Mouse (Mus musculus) heart, postnatal 0 days (tissue): ENCODE results near the gene Tac4. TPM values are rescaled to one million over a fixed set of nuclear protein-coding genes. Genes with fewer than 3 reads are reported as not detected.

Experiments
- ATAC-seq: fragments of 200-750 bp; cut with Nextera tagmentation; 2 replicates; pipeline ENCODE4 v1.8.0; 2017; ENCODE audit warnings: low read depth, moderate number of reproducible peaks, moderate library complexity; ENCODE audit not compliant: insufficient read depth
- DNase-seq: peaks from one replicate; pipeline ENCODE4 v3.0.0-alpha.2; 2016; ENCODE audit warnings: low spot score
- H3K27ac ChIP-seq: fragments of 300-500 bp; sonication (generic); 2 replicates; pipeline ENCODE4 v1.5.1; 2014; ENCODE audit warnings: low read depth, mild to moderate bottlenecking
- H3K27me3 ChIP-seq: fragments of 300-500 bp; sonication (generic); 2 replicates; pipeline ENCODE4 v1.6.1; 2014; ENCODE audit warnings: low read length, mixed read lengths; ENCODE audit not compliant: control insufficient read depth, insufficient read depth
- H3K36me3 ChIP-seq: fragments of 300-500 bp; sonication (generic); replicated peaks from 2 replicates; pipeline ENCODE4 v1.6.1; 2014; ENCODE audit warnings: low read length, mixed read lengths; ENCODE audit not compliant: control insufficient read depth, insufficient read depth
- H3K4me1 ChIP-seq: fragments of 300-500 bp; sonication (generic); 2 replicates; pipeline ENCODE4 v1.6.1; 2014; ENCODE audit warnings: antibody characterized with exemption; ENCODE audit not compliant: control insufficient read depth, insufficient read depth
- H3K4me2 ChIP-seq: fragments of 300-500 bp; sonication (generic); 2 replicates; pipeline ENCODE4 v1.6.1; 2014; ENCODE audit warnings: low read depth, mild to moderate bottlenecking, low read length, moderate library complexity
- H3K4me3 ChIP-seq: fragments of 300-500 bp; sonication (generic); 2 replicates; pipeline ENCODE4 v1.5.1; 2014; ENCODE audit warnings: low read depth, low read length
- H3K9ac ChIP-seq: fragments of 300-500 bp; sonication (generic); replicated peaks from 2 replicates; pipeline ENCODE4 v1.6.1; 2014; ENCODE audit warnings: low read depth, low read length, mixed read lengths
- H3K9me3 ChIP-seq: fragments of 300-500 bp; sonication (generic); replicated peaks from 2 replicates; pipeline ENCODE4 v1.6.1; 2016; ENCODE audit warnings: low read length; ENCODE audit not compliant: control insufficient read depth
- CTCF ChIP-seq: IDR thresholded peaks from 2 replicates; pipeline ENCODE4 v1.5.1; 2016; ENCODE audit warnings: antibody characterized with exemption, control low read depth, low read depth
- EP300 ChIP-seq: IDR thresholded peaks from 2 replicates; pipeline ENCODE4 v1.6.1; 2016; ENCODE audit warnings: antibody characterized with exemption, low read depth
- WGBS: fragments of 180-500 bp; shearing (Covaris S2); extraction: QIAGEN DNeasy Blood & Tissue Kit; methylation state at CpG from one replicate; pipeline ENCODE4 v1.1.7; 2014; 5-methylcytosine and 5-hydroxymethylcytosine counted together
- polyA plus RNA-seq: library from polyadenylated mRNA; unstranded; fragments of >200 nt; fragmentation: Nextera tagmentation; extraction: Ambion mirVana; gene quantifications from 2 replicates; pipeline ENCODE4 v1.2.1, GENCODE M21; 2015
- total RNA-seq: library from RNA; depleted of rRNA; stranded (reverse); fragments of >200 nt; gene quantifications from 2 replicates; pipeline ENCODE4 v1.2.3, GENCODE M21; 2014; ENCODE audit warnings: low replicate concordance

Tac4 gene
- total and polyA plus RNA-seq, 2 experiments from 2014 or later, result not detected

GRCm38 (mm10) chr11:95224124-95224893 lies 37.0 kb upstream of the Tac4 start:
- WGBS, result 27% methylated on average over 15 of the region's 15 CpGs
- Histone ChIP-seq H3K27ac (no peak overlapping the region), H3K4me1 (peaks cover 6% of the 10 kb centered on the region; the same call in 1 of the 2 replicates), H3K9me3 (no peaks in the 10 kb centered on the region), H3K9ac (no peak overlapping the region), H3K36me3 (no peaks in the 10 kb centered on the region), H3K4me2 (no peak overlapping the region), H3K4me3 (no peak overlapping the region), H3K27me3 (peaks cover 60% of the 10 kb centered on the region)
- TF ChIP-seq CTCF (no peak), EP300 (no peak)
- ATAC-seq (no peak), DNase-seq (no peak)

DNA sequence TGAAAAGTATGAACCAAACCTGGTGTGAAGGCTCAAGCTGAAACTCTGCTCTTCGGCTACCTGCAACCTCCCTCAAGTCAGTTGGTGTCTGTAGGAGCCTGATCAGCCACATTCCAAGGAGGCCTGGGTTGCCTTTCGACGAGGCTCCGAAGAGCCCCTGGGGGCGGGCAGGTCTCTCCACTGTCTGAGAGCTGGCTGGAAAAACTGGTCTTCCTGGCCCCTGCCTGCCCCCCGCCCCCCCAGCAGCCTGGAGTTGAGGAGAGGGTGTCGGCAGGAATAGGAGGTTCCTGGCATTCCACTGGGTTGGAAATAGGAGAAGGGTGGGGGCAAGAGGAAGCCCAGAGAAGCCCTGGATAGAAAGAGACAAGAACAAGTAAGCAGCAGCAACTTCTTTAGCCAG lies 35.9 kb upstream of the Tac4 start:
- Histone ChIP-seq H3K9ac (no peak overlapping the region), H3K27me3 (peaks cover 61% of the 10 kb centered on the region), H3K27ac (no peak overlapping the region), H3K4me3 (no peak overlapping the region), H3K36me3 (no peaks in the 10 kb centered on the region), H3K9me3 (no peaks in the 10 kb centered on the region), H3K4me2 (no peak overlapping the region), H3K4me1 (peaks cover 6% of the 10 kb centered on the region; the same call in 1 of the 2 replicates)
- TF ChIP-seq CTCF (no peak), EP300 (no peak)
- WGBS, result 22% methylated on average over 7 of the region's 7 CpGs
- no peak for DNase-seq
- ATAC-seq, result no peak

DNA sequence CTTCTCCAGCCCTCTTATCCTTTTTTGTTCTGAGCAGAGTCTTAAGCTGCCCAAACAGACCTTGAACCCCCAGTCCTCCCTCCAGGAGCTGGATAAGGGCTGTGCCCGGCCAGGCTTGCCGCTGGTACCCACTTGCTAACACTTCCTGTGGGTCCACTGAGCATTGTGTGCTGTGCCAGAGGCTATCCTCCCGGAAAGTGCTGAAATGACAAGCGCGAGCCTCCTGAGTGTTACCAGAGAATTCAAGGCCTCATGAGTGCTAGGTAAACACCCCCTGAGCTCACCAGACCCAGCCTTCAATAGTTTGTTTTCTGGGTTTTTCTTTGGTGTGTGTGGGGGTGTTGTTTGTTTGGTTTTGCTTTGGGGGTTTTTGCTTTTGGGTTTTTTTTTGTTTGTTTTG lies 33.9 kb upstream of the Tac4 start:
- no peak overlapping the region for H3K4me3 ChIP-seq
- WGBS, result 37% methylated on average over 5 of the region's 5 CpGs
- peaks cover 53% of the 10 kb centered on the region for H3K27me3 ChIP-seq
- ATAC-seq, result no peak
- H3K36me3 ChIP-seq, result no peaks in the 10 kb centered on the region
- TF ChIP-seq CTCF (no peak), EP300 (no peak)
- no peak overlapping the region for H3K4me2 ChIP-seq
- no peak overlapping the region for H3K9ac ChIP-seq
- peaks cover 11% of the 10 kb centered on the region for H3K4me1 ChIP-seq
- no peaks in the 10 kb centered on the region for H3K9me3 ChIP-seq
- H3K27ac ChIP-seq, result no peak overlapping the region
- DNase-seq, result no peak

GRCm38 (mm10) chr11:95231688-95232328 lies 29.5 kb upstream of the Tac4 start:
- Histone ChIP-seq H3K4me1 (peaks cover 5% of the 10 kb centered on the region; the same call in 1 of the 2 replicates), H3K9me3 (no peaks in the 10 kb centered on the region), H3K27me3 (peaks cover 22% of the 10 kb centered on the region; the same call in 1 of the 2 replicates), H3K4me2 (peak overlapping the region; percentile 40), H3K36me3 (no peaks in the 10 kb centered on the region), H3K4me3 (0 out of 2 replicates have a peak overlapping the region, but pooled peaks have one; percentile 17), H3K27ac (no peak overlapping the region), H3K9ac (no peak overlapping the region)
- WGBS, result 13% methylated on average over 23 of the region's 24 CpGs
- ATAC-seq (peak; percentile 81), DNase-seq (peak; percentile 61)
- TF ChIP-seq EP300 (no peak), CTCF (peak; percentile 74)

GRCm38 (mm10) chr11:95232329-95232696 lies 29.0 kb upstream of the Tac4 start:
- H3K4me3 ChIP-seq, result 0 out of 2 replicates have a peak overlapping the region, but pooled peaks have one; percentile 17
- WGBS, result 27% methylated on average over 6 of the region's 6 CpGs

More at GRCm38 (mm10) chr11:95232329-95232696, 29.0 kb upstream of the Tac4 start:
- DNase-seq (no peak), ATAC-seq (no peak)
- H3K36me3 ChIP-seq, result no peaks in the 10 kb centered on the region
- no peak overlapping the region for H3K4me2 ChIP-seq
- H3K4me1 ChIP-seq, result peaks cover 5% of the 10 kb centered on the region; the same call in 1 of the 2 replicates
- H3K9me3 ChIP-seq, result no peaks in the 10 kb centered on the region
- peaks cover 22% of the 10 kb centered on the region; the same call in 1 of the 2 replicates for H3K27me3 ChIP-seq
- H3K27ac ChIP-seq, result no peak overlapping the region
- no peak overlapping the region for H3K9ac ChIP-seq
- TF ChIP-seq CTCF (no peak), EP300 (no peak)
